Mouse (Mus musculus): ENCODE data around the gene Hat1. TPM values are rescaled to one million over a fixed set of nuclear protein-coding genes. Genes with fewer than 3 reads are reported as not detected.

The Hat1 gene
- total RNA-seq, 1 experiment, result 242 TPM

GRCm38 (mm10) chr2:71466103-71466502, 77.3 kb downstream of the Hat1 start:
- in situ Hi-C loops (cut with MboI; ENCODE audit: low sequenced_read_pairs in 2 of 2, unreplicated experiment in 2 of 2), result no loop called here
- DNase-seq (ENCODE audit: low read depth, low spot score), result no peak
- Histone ChIP-seq H3K4me1 (ENCODE audit: control insufficient read depth in 2 of 2, insufficient read depth in 2 of 2, low read length in 2 of 2, poor library complexity in 1 of 2) (no peaks in the 10 kb centered on the region), H3K4me3 (ENCODE audit: insufficient read depth in 1 of 2, low read depth in 1 of 2, low read length in 2 of 2, poor library complexity in 1 of 2, severe bottlenecking in 1 of 2) (no peak overlapping the region), H3K27ac (ENCODE audit: insufficient read depth, low read depth, low read length, poor library complexity, severe bottlenecking) (no peak overlapping the region), H3K36me3 (ENCODE audit: control insufficient read depth, insufficient read depth, low read length, poor library complexity, severe bottlenecking) (no peaks in the 10 kb centered on the region), H3K9me3 (ENCODE audit: control insufficient read depth, insufficient read depth, low read depth, low read length) (no peaks in the 10 kb centered on the region), H3K9ac (ENCODE audit: insufficient read depth, low read depth, low read length, poor library complexity, severe bottlenecking) (no peak overlapping the region)
- TF ChIP-seq ZC3H11A (IDR thresholded peaks at IDR 0.05; ENCODE audit: borderline replicate concordance, low read depth, low read length), result no peak
- no peak for TF ChIP-seq MAFK (IDR thresholded peaks at IDR 0.05; ENCODE audit: insufficient read depth, low read depth, low read length)
- no peak for TF ChIP-seq HCFC1 (IDR thresholded peaks at IDR 0.05; ENCODE audit: borderline replicate concordance, insufficient read depth, low read length)
- no peak for TF ChIP-seq ZNF384 (IDR thresholded peaks at IDR 0.05; ENCODE audit: low read depth, low read length)
- TF ChIP-seq CHD2 (IDR thresholded peaks at IDR 0.05; ENCODE audit: low read depth, low read length), result no peak

GRCm38 (mm10) chr2:71466861-71467450, 78.2 kb downstream of the Hat1 start:
- no peak overlapping the region for H3K9ac ChIP-seq (ENCODE audit: insufficient read depth, low read depth, low read length, poor library complexity, severe bottlenecking)
- no peak for DNase-seq (ENCODE audit: low read depth, low spot score)
- in situ Hi-C loops (cut with MboI; ENCODE audit: low sequenced_read_pairs in 2 of 2, unreplicated experiment in 2 of 2), result no loop called here
- H3K9me3 ChIP-seq (ENCODE audit: control insufficient read depth, insufficient read depth, low read depth, low read length), result no peaks in the 10 kb centered on the region
- no peaks in the 10 kb centered on the region for H3K36me3 ChIP-seq (ENCODE audit: control insufficient read depth, insufficient read depth, low read length, poor library complexity, severe bottlenecking)
- no peaks in the 10 kb centered on the region for H3K4me1 ChIP-seq (ENCODE audit: control insufficient read depth in 2 of 2, insufficient read depth in 2 of 2, low read length in 2 of 2, poor library complexity in 1 of 2)
- TF ChIP-seq ZC3H11A (IDR thresholded peaks at IDR 0.05; ENCODE audit: borderline replicate concordance, low read depth, low read length) (no peak), CHD2 (IDR thresholded peaks at IDR 0.05; ENCODE audit: low read depth, low read length) (no peak), ZNF384 (IDR thresholded peaks at IDR 0.05; ENCODE audit: low read depth, low read length) (no peak), HCFC1 (IDR thresholded peaks at IDR 0.05; ENCODE audit: borderline replicate concordance, insufficient read depth, low read length) (no peak), MAFK (IDR thresholded peaks at IDR 0.05; ENCODE audit: insufficient read depth, low read depth, low read length) (no peak)
- no peak overlapping the region for H3K4me3 ChIP-seq (ENCODE audit: insufficient read depth in 1 of 2, low read depth in 1 of 2, low read length in 2 of 2, poor library complexity in 1 of 2, severe bottlenecking in 1 of 2)
- H3K27ac ChIP-seq (ENCODE audit: insufficient read depth, low read depth, low read length, poor library complexity, severe bottlenecking), result no peak overlapping the region

- Histone ChIP-seq H3K4me1 (ENCODE audit: control insufficient read depth in 2 of 2, insufficient read depth in 2 of 2, low read length in 2 of 2, poor library complexity in 1 of 2) (no peaks in the 10 kb centered on the region), H3K27ac (ENCODE audit: insufficient read depth, low read depth, low read length, poor library complexity, severe bottlenecking) (no peak overlapping the region), H3K9me3 (ENCODE audit: control insufficient read depth, insufficient read depth, low read depth, low read length) (no peaks in the 10 kb centered on the region), H3K36me3 (ENCODE audit: control insufficient read depth, insufficient read depth, low read length, poor library complexity, severe bottlenecking) (no peaks in the 10 kb centered on the region), H3K4me3 (ENCODE audit: insufficient read depth in 1 of 2, low read depth in 1 of 2, low read length in 2 of 2, poor library complexity in 1 of 2, severe bottlenecking in 1 of 2) (no peak overlapping the region), H3K9ac (ENCODE audit: insufficient read depth, low read depth, low read length, poor library complexity, severe bottlenecking) (no peak overlapping the region)
- no peak for DNase-seq (ENCODE audit: low read depth, low spot score)
- TF ChIP-seq ZC3H11A (IDR thresholded peaks at IDR 0.05; ENCODE audit: borderline replicate concordance, low read depth, low read length), result no peak
- no peak for TF ChIP-seq HCFC1 (IDR thresholded peaks at IDR 0.05; ENCODE audit: borderline replicate concordance, insufficient read depth, low read length)
- TF ChIP-seq MAFK (IDR thresholded peaks at IDR 0.05; ENCODE audit: insufficient read depth, low read depth, low read length), result no peak
- no peak for TF ChIP-seq ZNF384 (IDR thresholded peaks at IDR 0.05; ENCODE audit: low read depth, low read length)
- in situ Hi-C loops (cut with MboI; ENCODE audit: low sequenced_read_pairs in 2 of 2, unreplicated experiment in 2 of 2), result no loop called here
Observed at GRCm38 (mm10) chr2:71471094-71471493, 82.3 kb downstream of the Hat1 start.

- Histone ChIP-seq H3K9ac (ENCODE audit: insufficient read depth, low read depth, low read length, poor library complexity, severe bottlenecking) (no peak overlapping the region), H3K4me3 (ENCODE audit: insufficient read depth in 1 of 2, low read depth in 1 of 2, low read length in 2 of 2, poor library complexity in 1 of 2, severe bottlenecking in 1 of 2) (no peak overlapping the region), H3K27ac (ENCODE audit: insufficient read depth, low read depth, low read length, poor library complexity, severe bottlenecking) (no peak overlapping the region), H3K4me1 (ENCODE audit: control insufficient read depth in 2 of 2, insufficient read depth in 2 of 2, low read length in 2 of 2, poor library complexity in 1 of 2) (no peaks in the 10 kb centered on the region), H3K9me3 (ENCODE audit: control insufficient read depth, insufficient read depth, low read depth, low read length) (no peaks in the 10 kb centered on the region), H3K36me3 (ENCODE audit: control insufficient read depth, insufficient read depth, low read length, poor library complexity, severe bottlenecking) (no peaks in the 10 kb centered on the region)
- DNase-seq (ENCODE audit: low read depth, low spot score), result no peak
- in situ Hi-C loops (cut with MboI; ENCODE audit: low sequenced_read_pairs in 2 of 2, unreplicated experiment in 2 of 2), result no loop called here
- TF ChIP-seq HCFC1 (IDR thresholded peaks at IDR 0.05; ENCODE audit: borderline replicate concordance, insufficient read depth, low read length) (no peak), CHD2 (IDR thresholded peaks at IDR 0.05; ENCODE audit: low read depth, low read length) (no peak), MAFK (IDR thresholded peaks at IDR 0.05; ENCODE audit: insufficient read depth, low read depth, low read length) (no peak), ZC3H11A (IDR thresholded peaks at IDR 0.05; ENCODE audit: borderline replicate concordance, low read depth, low read length) (no peak), ZNF384 (IDR thresholded peaks at IDR 0.05; ENCODE audit: low read depth, low read length) (no peak)
Observed at GRCm38 (mm10) chr2:71473830-71474229, 85.1 kb downstream of the Hat1 start.

GRCm38 (mm10) chr2:71474345-71474744, 85.6 kb downstream of the Hat1 start:
- TF ChIP-seq ZC3H11A (IDR thresholded peaks at IDR 0.05; ENCODE audit: borderline replicate concordance, low read depth, low read length), result no peak
- no peak for TF ChIP-seq CHD2 (IDR thresholded peaks at IDR 0.05; ENCODE audit: low read depth, low read length)
- no peak for TF ChIP-seq ZNF384 (IDR thresholded peaks at IDR 0.05; ENCODE audit: low read depth, low read length)
- no peak for TF ChIP-seq MAFK (IDR thresholded peaks at IDR 0.05; ENCODE audit: insufficient read depth, low read depth, low read length)
- no peak for TF ChIP-seq HCFC1 (IDR thresholded peaks at IDR 0.05; ENCODE audit: borderline replicate concordance, insufficient read depth, low read length)
- no peak overlapping the region for H3K4me3 ChIP-seq (ENCODE audit: insufficient read depth in 1 of 2, low read depth in 1 of 2, low read length in 2 of 2, poor library complexity in 1 of 2, severe bottlenecking in 1 of 2)
- no peaks in the 10 kb centered on the region for H3K4me1 ChIP-seq (ENCODE audit: control insufficient read depth in 2 of 2, insufficient read depth in 2 of 2, low read length in 2 of 2, poor library complexity in 1 of 2)
- H3K9me3 ChIP-seq (ENCODE audit: control insufficient read depth, insufficient read depth, low read depth, low read length), result no peaks in the 10 kb centered on the region
- no peak overlapping the region for H3K27ac ChIP-seq (ENCODE audit: insufficient read depth, low read depth, low read length, poor library complexity, severe bottlenecking)
- H3K36me3 ChIP-seq (ENCODE audit: control insufficient read depth, insufficient read depth, low read length, poor library complexity, severe bottlenecking), result no peaks in the 10 kb centered on the region
- in situ Hi-C loops (cut with MboI; ENCODE audit: low sequenced_read_pairs in 2 of 2, unreplicated experiment in 2 of 2), result no loop called here
- H3K9ac ChIP-seq (ENCODE audit: insufficient read depth, low read depth, low read length, poor library complexity, severe bottlenecking), result no peak overlapping the region
- no peak for DNase-seq (ENCODE audit: low read depth, low spot score)
